ENCODE assay signal across 24 mouse cellular contexts in genomic region chr8:4505364-4505763, GRCm38 (mm10).
"Had no signal": no experiment of that assay in that cellular context is flagged by ENCODE, and none has a peak within 500 bp of the region (broad histone marks: within the 10 kb centered on the region; RNA-seq: fewer than 3 reads in every experiment).

No protein-coding gene starts in this region.

- H3K4me1 ChIP-seq: limb, embryonic 12.5 days; limb, embryonic 15.5 days; liver, embryonic 15.5 days; midbrain, embryonic 12.5 days; midbrain, embryonic 15.5 days; neural tube, embryonic 12.5 days; neural tube, embryonic 15.5 days had no signal

- H3K4me3 ChIP-seq: kidney, embryonic 15.5 days; left cerebral cortex, adult 2 months; limb, embryonic 12.5 days; limb, embryonic 15.5 days; liver, embryonic 15.5 days; lung, embryonic 15.5 days; megakaryocyte, embryonic 14.5 days; midbrain, embryonic 12.5 days; midbrain, embryonic 15.5 days; neural tube, embryonic 12.5 days; neural tube, embryonic 15.5 days had no signal

- ATAC-seq: midbrain, embryonic 15.5 days had no signal

- H3K36me3 ChIP-seq: kidney, embryonic 15.5 days; limb, embryonic 12.5 days; limb, embryonic 15.5 days; liver, embryonic 15.5 days; midbrain, embryonic 12.5 days; neural tube, embryonic 12.5 days had no signal

- H3K9ac ChIP-seq: kidney, embryonic 15.5 days; limb, embryonic 12.5 days; limb, embryonic 15.5 days; liver, embryonic 15.5 days; lung, embryonic 15.5 days; midbrain, embryonic 12.5 days; midbrain, embryonic 15.5 days; neural tube, embryonic 12.5 days; neural tube, embryonic 15.5 days had no signal

- H3K4me2 ChIP-seq: kidney, embryonic 15.5 days; limb, embryonic 12.5 days; limb, embryonic 15.5 days; liver, embryonic 11.5 days; liver, embryonic 15.5 days; lung, embryonic 15.5 days; midbrain, embryonic 12.5 days; midbrain, embryonic 15.5 days; neural tube, embryonic 12.5 days; neural tube, embryonic 15.5 days had no signal

- DNase-seq: kidney, adult 11 months; kidney, adult 8-10 months; kidney, postnatal 10 days; kidney, postnatal 36 days; layer of hippocampus, postnatal 36 days; lung, adult 18-20 months; lung, postnatal 10 days; lung, postnatal 36 days; retina, postnatal 1 day; right cerebral cortex, postnatal 25 days; spleen, adult 18-20 months; thymus, postnatal 25 days had no signal

- H3K9me3 ChIP-seq: kidney, embryonic 15.5 days; limb, embryonic 12.5 days; limb, embryonic 15.5 days; liver, embryonic 15.5 days; lung, embryonic 15.5 days; megakaryocyte, embryonic 14.5 days; midbrain, embryonic 12.5 days; midbrain, embryonic 15.5 days; neural tube, embryonic 12.5 days; neural tube, embryonic 15.5 days had no signal

- H3K27me3 ChIP-seq: kidney, embryonic 15.5 days; limb, embryonic 12.5 days; limb, embryonic 15.5 days; liver, embryonic 15.5 days; lung, embryonic 15.5 days; megakaryocyte, embryonic 14.5 days; midbrain, embryonic 12.5 days; midbrain, embryonic 15.5 days; neural tube, embryonic 12.5 days; neural tube, embryonic 15.5 days had no signal

- H3K27ac ChIP-seq: kidney, embryonic 15.5 days; left cerebral cortex, adult 2 months; limb, embryonic 12.5 days; limb, embryonic 15.5 days; liver, embryonic 15.5 days; lung, embryonic 15.5 days; midbrain, embryonic 12.5 days; midbrain, embryonic 15.5 days; neural tube, embryonic 12.5 days; neural tube, embryonic 15.5 days had no signal
